Mouse (Mus musculus) embryo, embryonic 10.5 days (tissue): Measurements from ENCODE around the gene Caln1.

Source experiments
- DNase-seq: peaks from one replicate; pipeline ENCODE4 v3.0.0-alpha.2; 2015; ENCODE audit warnings: low spot score

Caln1 gene

GRCm38 (mm10) chr5:130813089-130813488 is 443.8 kb downstream of the Caln1 start:
- DNase-seq, result no peak

DNA sequence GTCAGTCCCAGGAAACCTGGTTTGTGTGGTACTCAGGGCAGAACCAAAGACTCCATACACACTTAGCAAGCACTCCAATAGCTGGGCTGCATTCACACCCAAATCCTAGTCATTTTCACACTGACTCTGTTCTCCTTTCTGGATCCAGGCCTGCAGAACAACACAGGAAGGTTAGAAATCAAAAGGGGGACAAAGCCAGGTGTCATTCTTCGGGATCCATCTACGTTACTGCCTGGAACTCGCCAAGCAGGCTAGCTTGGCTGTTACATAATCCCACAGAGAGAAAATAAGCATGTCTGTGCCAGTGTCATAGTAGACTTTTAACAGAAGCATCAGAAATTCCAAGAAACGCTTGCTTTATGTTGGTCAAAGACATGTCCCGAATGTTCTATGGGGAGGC is 446.1 kb downstream of the Caln1 start:
- DNase-seq, result no peak

GRCm38 (mm10) chr5:130820021-130820648 is 450.9 kb downstream of the Caln1 start:
- no peak for DNase-seq

- no peak for DNase-seq
Measured at GRCm38 (mm10) chr5:130820661-130821060, 451.4 kb downstream of the Caln1 start.

DNA sequence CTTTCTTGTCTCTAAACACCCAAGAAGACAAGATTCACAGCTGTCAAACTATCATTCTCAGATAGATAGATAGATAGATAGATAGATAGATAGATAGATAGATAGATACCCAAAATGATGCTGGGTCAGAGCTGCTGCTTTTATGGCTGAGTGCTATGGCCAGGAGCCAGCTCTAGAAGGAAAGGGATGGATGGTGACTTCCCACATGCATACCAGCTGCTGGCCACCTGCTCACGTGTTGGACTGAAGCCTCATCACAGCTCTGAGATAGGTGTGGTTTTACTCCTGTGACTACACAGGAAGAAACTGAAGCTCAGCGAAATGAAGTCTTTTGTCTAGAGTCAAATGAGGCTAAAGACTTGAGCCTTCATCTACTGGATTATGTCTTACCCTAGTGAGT is 456.5 kb downstream of the Caln1 start:
- no peak for DNase-seq

DNA sequence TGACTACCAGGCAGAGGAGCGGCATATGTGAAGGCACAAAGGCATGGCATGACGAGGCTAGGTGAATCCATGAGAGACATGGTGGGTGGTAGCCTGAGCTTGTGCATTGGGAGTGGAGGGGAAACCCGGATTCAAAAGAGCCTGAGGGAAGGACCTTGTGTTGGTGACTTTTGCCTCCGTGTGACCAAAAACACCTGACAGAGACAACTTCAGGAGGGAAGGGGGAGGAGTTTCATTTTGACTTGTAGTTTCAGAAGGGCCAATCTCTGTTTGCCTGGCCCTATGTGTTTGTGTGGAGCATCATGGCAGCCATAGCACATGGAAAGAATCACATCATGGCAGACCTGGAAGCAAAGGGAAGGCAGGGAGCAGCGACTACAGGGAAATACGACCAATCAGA is 479.3 kb downstream of the Caln1 start:
- no peak for DNase-seq

- no peak for DNase-seq
Measured at GRCm38 (mm10) chr5:130849610-130850009, 480.4 kb downstream of the Caln1 start.

- peak; percentile 40 for DNase-seq
Measured at GRCm38 (mm10) chr5:130852182-130852581, 482.9 kb downstream of the Caln1 start.

- peak; percentile 90 for DNase-seq
Measured at GRCm38 (mm10) chr5:130853371-130853770, 484.1 kb downstream of the Caln1 start.

DNA sequence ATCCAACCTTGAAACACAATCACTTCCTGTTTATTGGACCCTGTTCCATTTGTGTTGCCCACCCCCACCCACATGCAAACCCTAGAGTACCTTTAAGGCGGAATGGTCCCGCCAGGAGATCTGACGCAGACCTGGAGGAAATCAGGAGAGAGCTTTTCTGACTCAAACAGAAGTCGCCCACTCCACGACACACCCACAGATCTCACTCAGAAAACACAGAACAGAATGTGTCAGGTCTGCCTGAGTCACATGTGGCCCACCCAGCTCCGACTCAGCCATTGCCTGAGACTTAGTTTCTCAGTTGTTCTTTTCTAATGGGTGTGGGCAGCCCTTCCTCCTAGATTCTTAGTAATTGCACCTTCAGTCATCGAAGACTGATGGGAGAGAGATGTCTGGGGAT is 485.2 kb downstream of the Caln1 start:
- no peak for DNase-seq

DNA sequence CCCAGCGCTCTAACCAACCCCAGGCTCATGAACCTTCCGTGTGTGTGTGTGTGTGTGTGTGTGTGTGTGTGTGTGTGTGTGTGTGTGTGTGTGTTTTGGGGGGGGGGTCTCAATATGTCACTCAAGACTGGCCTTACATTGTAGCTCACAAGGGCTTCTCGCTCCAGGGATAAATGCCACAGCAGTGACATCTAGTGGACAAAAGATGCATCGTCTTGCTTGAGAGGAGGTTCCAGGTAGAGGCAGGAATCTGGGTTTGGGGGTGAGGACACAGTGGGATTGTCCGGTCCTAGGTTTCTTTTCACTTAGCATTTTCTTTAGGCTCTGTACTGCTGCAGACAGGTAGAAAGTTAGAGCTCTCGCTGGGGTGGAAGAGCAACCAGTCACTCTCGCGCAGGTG is 488.9 kb downstream of the Caln1 start:
- peak; percentile 82 for DNase-seq

- no peak for DNase-seq
Measured at GRCm38 (mm10) chr5:130858706-130859105, 489.5 kb downstream of the Caln1 start.

- DNase-seq, result peak; percentile 26
Measured at GRCm38 (mm10) chr5:130859736-130860135, 490.5 kb downstream of the Caln1 start.

DNA sequence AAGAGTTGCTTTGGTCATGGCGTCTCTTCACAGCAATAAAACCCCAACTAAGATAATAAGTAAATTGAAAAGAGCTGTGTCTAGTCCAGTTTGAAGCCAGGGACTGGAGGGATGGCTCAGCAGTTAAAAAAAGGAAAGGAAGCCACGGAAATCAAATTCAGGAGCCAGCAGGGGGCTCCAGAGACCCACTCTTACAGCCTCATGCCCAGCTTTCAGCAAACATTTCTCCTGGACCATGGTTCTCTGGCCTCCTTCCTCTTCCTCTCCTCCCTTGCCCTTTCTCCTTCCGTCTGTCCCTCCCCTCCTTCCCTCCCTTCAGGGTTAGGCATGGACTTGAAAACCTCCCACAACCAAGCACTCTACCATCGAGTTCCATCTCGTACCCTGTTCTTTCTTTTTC is 493.0 kb downstream of the Caln1 start:
- DNase-seq, result peak; percentile 72

GRCm38 (mm10) chr5:130869869-130870268 is 500.6 kb downstream of the Caln1 start:
- peak; percentile 27 for DNase-seq

GRCm38 (mm10) chr5:130871086-130871485 is 501.8 kb downstream of the Caln1 start:
- no peak for DNase-seq

- DNase-seq, result no peak
Measured at GRCm38 (mm10) chr5:130875391-130875790, 506.1 kb downstream of the Caln1 start.

DNA sequence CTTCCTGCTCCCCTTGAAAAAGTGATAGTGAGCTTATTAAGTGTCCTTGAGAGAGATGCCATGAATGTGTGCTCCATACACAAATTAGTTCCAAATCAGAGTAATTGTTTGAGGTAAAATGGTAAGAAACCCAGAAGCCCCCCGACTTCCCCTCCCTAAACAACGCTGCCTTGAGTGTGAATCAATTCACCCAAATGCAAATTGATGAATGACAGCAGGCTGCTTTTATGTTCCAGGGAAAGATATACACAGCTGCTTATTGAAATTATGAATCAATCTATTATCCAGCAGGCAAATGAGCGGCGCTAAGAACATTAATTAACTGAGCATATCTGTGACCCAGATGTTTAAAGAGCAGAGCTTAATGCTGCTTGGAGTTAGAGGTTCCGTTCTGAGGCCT is 511.1 kb downstream of the Caln1 start:
- DNase-seq, result no peak

- no peak for DNase-seq
Measured at GRCm38 (mm10) chr5:130891735-130892134, 522.5 kb downstream of the Caln1 start.

DNA sequence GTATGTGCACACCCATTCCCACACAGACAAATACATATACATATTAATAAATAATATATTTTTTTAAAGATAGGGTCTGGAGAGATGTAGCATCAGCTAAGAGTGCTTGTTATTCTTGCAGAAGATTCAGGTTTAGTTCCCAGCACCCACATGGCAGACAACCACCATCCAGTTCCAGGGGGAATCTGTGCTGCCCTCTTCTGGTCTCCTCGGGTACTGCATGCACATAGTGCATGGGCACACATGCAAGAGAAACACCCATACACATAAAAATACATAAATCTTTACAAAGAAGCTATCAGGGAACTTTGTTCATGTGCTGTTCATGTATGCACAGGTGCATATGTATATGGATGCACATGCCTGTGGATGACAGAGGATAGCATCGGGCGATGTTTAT is 526.7 kb downstream of the Caln1 start:
- no peak for DNase-seq
